Mouse (Mus musculus): ENCODE data around the gene Gpn2. TPM values are rescaled to one million over a fixed set of nuclear protein-coding genes. Genes with fewer than 3 reads are reported as not detected.

The Gpn2 gene
- polyA plus RNA-seq, 1 experiment from 2014 or later = 11.2 TPM

- Histone ChIP-seq H3K9me3 (replicated peaks) (0 out of 2 replicates have a peak, but pooled peaks cover 13% of the 10 kb centered on the region), H3K36me3 (peaks cover 63% of the 10 kb centered on the region)
- 0 out of 2 replicates have a peak, but pooled peaks have one; percentile 46 for ATAC-seq (ENCODE audit: insufficient number of reproducible peaks, low FRiP score)
Measured at GRCm38 (mm10) chr4:133609719-133610118, 25.6 kb downstream of the Gpn2 start.

GRCm38 (mm10) chr4:133611815-133612214, 27.7 kb downstream of the Gpn2 start:
- Histone ChIP-seq H3K9me3 (replicated peaks) (0 out of 2 replicates have a peak, but pooled peaks cover 13% of the 10 kb centered on the region), H3K9ac (no peak overlapping the region), H3K4me3 (no peak overlapping the region), H3K27me3 (replicated peaks) (no peaks in the 10 kb centered on the region), H3K27ac (ENCODE audit: poor library complexity, severe bottlenecking) (no peak overlapping the region), H3K4me1 (replicated peaks) (peaks cover 7% of the 10 kb centered on the region; the same call in 1 of the 2 replicates), H3K4me2 (no peak overlapping the region), H3K36me3 (peaks cover 58% of the 10 kb centered on the region)
- WGBS = 97% methylated on average over 5 of the region's 5 CpGs
- ATAC-seq (ENCODE audit: insufficient number of reproducible peaks, low FRiP score) = no peak

More at GRCm38 (mm10) chr4:133609719-133610118, 25.6 kb downstream of the Gpn2 start:
- 16% methylated on average over 6 of the region's 6 CpGs for whole genome bisulfite sequencing
- Histone ChIP-seq H3K4me2 (no peak overlapping the region), H3K4me3 (no peak overlapping the region), H3K27me3 (replicated peaks) (no peaks in the 10 kb centered on the region), H3K4me1 (replicated peaks) (no peaks in the 10 kb centered on the region), H3K9ac (no peak overlapping the region), H3K27ac (ENCODE audit: poor library complexity, severe bottlenecking) (no peak overlapping the region)

GRCm38 (mm10) chr4:133612416-133612815, 28.3 kb downstream of the Gpn2 start:
- ATAC-seq (ENCODE audit: insufficient number of reproducible peaks, low FRiP score) = no peak
- Histone ChIP-seq H3K27ac (ENCODE audit: poor library complexity, severe bottlenecking) (no peak overlapping the region), H3K9me3 (replicated peaks) (0 out of 2 replicates have a peak, but pooled peaks cover 13% of the 10 kb centered on the region), H3K4me3 (no peak overlapping the region), H3K27me3 (replicated peaks) (no peaks in the 10 kb centered on the region), H3K4me2 (no peak overlapping the region), H3K36me3 (peaks cover 53% of the 10 kb centered on the region), H3K4me1 (replicated peaks) (peaks cover 7% of the 10 kb centered on the region; the same call in 1 of the 2 replicates), H3K9ac (no peak overlapping the region)
- WGBS = 94% methylated on average over 7 of the region's 7 CpGs

DNA sequence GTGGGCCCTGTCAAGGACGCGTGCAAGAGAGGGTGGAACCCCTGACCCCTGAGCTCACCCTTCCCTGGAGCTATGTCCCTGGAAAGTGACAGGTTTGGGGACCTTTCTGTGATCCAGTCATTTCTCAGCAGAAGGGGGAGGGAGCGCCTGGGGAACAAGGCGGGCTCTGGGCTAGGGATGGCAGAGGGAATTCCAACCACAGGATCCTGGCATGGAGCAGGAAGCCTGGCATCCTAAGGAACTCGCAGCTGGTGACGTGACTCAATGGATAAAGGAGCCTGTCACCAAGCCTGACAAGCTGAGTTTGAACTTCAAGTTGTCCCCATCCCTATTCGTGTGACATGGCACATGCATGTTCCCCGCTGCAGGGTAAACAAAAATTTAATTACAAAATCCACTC, 28.9 kb downstream of the Gpn2 start:
- WGBS = 85% methylated on average over 8 of the region's 8 CpGs
- H3K4me3 ChIP-seq = no peak overlapping the region
- H3K4me1 ChIP-seq (replicated peaks) = peaks cover 7% of the 10 kb centered on the region; the same call in 1 of the 2 replicates
- no peak for ATAC-seq (ENCODE audit: insufficient number of reproducible peaks, low FRiP score)
- H3K27me3 ChIP-seq (replicated peaks) = no peaks in the 10 kb centered on the region
- no peak overlapping the region for H3K4me2 ChIP-seq
- H3K9me3 ChIP-seq (replicated peaks) = 0 out of 2 replicates have a peak, but pooled peaks cover 13% of the 10 kb centered on the region
- no peak overlapping the region for H3K27ac ChIP-seq (ENCODE audit: poor library complexity, severe bottlenecking)
- peaks cover 53% of the 10 kb centered on the region for H3K36me3 ChIP-seq
- H3K9ac ChIP-seq = no peak overlapping the region

GRCm38 (mm10) chr4:133613867-133614266, 29.7 kb downstream of the Gpn2 start:
- Histone ChIP-seq H3K4me2 (no peak overlapping the region), H3K9me3 (replicated peaks) (0 out of 2 replicates have a peak, but pooled peaks cover 13% of the 10 kb centered on the region), H3K27ac (ENCODE audit: poor library complexity, severe bottlenecking) (no peak overlapping the region), H3K27me3 (replicated peaks) (no peaks in the 10 kb centered on the region), H3K36me3 (peaks cover 46% of the 10 kb centered on the region), H3K4me3 (no peak overlapping the region), H3K4me1 (replicated peaks) (peaks cover 7% of the 10 kb centered on the region; the same call in 1 of the 2 replicates), H3K9ac (no peak overlapping the region)
- ATAC-seq (ENCODE audit: insufficient number of reproducible peaks, low FRiP score) = no peak
- WGBS = 81% methylated on average over 4 of the region's 4 CpGs

- no peak for ATAC-seq (ENCODE audit: insufficient number of reproducible peaks, low FRiP score)
- Histone ChIP-seq H3K27me3 (replicated peaks) (no peaks in the 10 kb centered on the region), H3K9ac (no peak overlapping the region), H3K4me3 (no peak overlapping the region), H3K4me1 (replicated peaks) (peaks cover 7% of the 10 kb centered on the region; the same call in 1 of the 2 replicates), H3K4me2 (no peak overlapping the region), H3K27ac (ENCODE audit: poor library complexity, severe bottlenecking) (no peak overlapping the region), H3K9me3 (replicated peaks) (0 out of 2 replicates have a peak, but pooled peaks cover 13% of the 10 kb centered on the region), H3K36me3 (peaks cover 46% of the 10 kb centered on the region)
- 83% methylated on average over 8 of the region's 8 CpGs for WGBS
Measured at GRCm38 (mm10) chr4:133614274-133614761, 30.2 kb downstream of the Gpn2 start.

DNA sequence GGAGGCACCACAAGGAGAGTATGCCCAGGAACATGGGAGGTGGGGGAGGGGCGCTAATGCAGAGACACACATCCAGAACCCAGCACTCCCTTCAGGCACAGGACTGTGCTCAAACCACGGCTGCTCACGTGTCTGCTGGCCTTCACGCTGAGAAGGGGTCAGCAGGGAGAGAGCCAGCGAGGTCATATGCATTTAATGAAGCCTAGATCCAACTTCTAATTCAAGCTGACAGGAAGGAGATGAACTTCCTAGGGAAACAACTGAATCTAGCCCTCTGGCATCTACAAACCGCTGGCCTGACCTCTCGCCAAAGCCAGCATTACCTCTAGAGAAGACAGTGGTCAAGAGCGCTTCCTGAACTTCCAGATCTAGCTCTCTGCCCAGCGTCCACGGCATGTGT, 31.3 kb downstream of the Gpn2 start:
- peaks cover 46% of the 10 kb centered on the region for H3K36me3 ChIP-seq
- H3K4me3 ChIP-seq = no peak overlapping the region
- 69% methylated on average over 10 of the region's 10 CpGs for WGBS
- no peaks in the 10 kb centered on the region for H3K27me3 ChIP-seq (replicated peaks)
- ATAC-seq (ENCODE audit: insufficient number of reproducible peaks, low FRiP score) = no peak
- H3K27ac ChIP-seq (ENCODE audit: poor library complexity, severe bottlenecking) = no peak overlapping the region
- H3K4me1 ChIP-seq (replicated peaks) = peaks cover 12% of the 10 kb centered on the region
- H3K4me2 ChIP-seq = no peak overlapping the region
- no peak overlapping the region for H3K9ac ChIP-seq
- H3K9me3 ChIP-seq (replicated peaks) = 0 out of 2 replicates have a peak, but pooled peaks cover 13% of the 10 kb centered on the region

DNA sequence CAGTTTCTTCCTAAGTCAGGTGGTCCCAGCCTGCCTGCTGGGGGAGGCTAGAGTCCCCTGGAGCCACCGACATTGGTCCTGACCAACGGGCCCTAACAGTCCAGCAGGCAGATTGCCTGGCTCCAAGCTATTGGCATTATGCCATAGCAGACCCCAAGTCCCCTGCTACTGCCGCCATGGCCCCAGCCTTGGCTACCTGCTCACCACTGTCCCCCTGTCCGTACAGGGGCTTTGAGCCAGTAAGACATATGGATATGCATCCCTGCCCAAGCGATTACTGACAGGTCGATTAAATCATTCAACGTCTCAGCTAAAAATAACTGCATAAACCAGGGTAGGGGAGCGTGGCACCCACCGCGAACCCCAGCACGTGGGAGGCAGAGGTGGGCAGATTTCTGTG, 33.8 kb downstream of the Gpn2 start:
- Histone ChIP-seq H3K4me3 (no peak overlapping the region), H3K9me3 (replicated peaks) (0 out of 2 replicates have a peak, but pooled peaks cover under 1% of the 10 kb centered on the region), H3K27ac (ENCODE audit: poor library complexity, severe bottlenecking) (no peak overlapping the region), H3K9ac (no peak overlapping the region), H3K4me1 (replicated peaks) (peaks cover 16% of the 10 kb centered on the region), H3K4me2 (no peak overlapping the region), H3K36me3 (peaks cover 28% of the 10 kb centered on the region), H3K27me3 (replicated peaks) (no peaks in the 10 kb centered on the region)
- 91% methylated on average over 11 of the region's 11 CpGs for WGBS
- ATAC-seq (ENCODE audit: insufficient number of reproducible peaks, low FRiP score) = no peak

- 53% methylated on average over 4 of the region's 4 CpGs for WGBS
Measured at GRCm38 (mm10) chr4:133619473-133620136, 35.4 kb downstream of the Gpn2 start.

GRCm38 (mm10) chr4:133620668-133621067, 36.5 kb downstream of the Gpn2 start:
- peaks cover 13% of the 10 kb centered on the region for H3K4me1 ChIP-seq (replicated peaks)
- no peak overlapping the region for H3K4me2 ChIP-seq
- H3K4me3 ChIP-seq = no peak overlapping the region
- H3K9ac ChIP-seq = 0 out of 2 replicates have a peak overlapping the region, but pooled peaks have one; percentile 15
- H3K9me3 ChIP-seq (replicated peaks) = no peaks in the 10 kb centered on the region
- H3K27ac ChIP-seq (ENCODE audit: poor library complexity, severe bottlenecking) = no peak overlapping the region
- ATAC-seq (ENCODE audit: insufficient number of reproducible peaks, low FRiP score) = no peak
- 79% methylated on average over 8 of the region's 8 CpGs for WGBS
- H3K27me3 ChIP-seq (replicated peaks) = no peaks in the 10 kb centered on the region
- H3K36me3 ChIP-seq = peaks cover 20% of the 10 kb centered on the region

More at GRCm38 (mm10) chr4:133619473-133620136, 35.4 kb downstream of the Gpn2 start:
- H3K36me3 ChIP-seq = peaks cover 20% of the 10 kb centered on the region
- H3K27me3 ChIP-seq (replicated peaks) = no peaks in the 10 kb centered on the region
- no peak overlapping the region for H3K27ac ChIP-seq (ENCODE audit: poor library complexity, severe bottlenecking)
- no peak overlapping the region for H3K9ac ChIP-seq
- ATAC-seq (ENCODE audit: insufficient number of reproducible peaks, low FRiP score) = no peak
- no peaks in the 10 kb centered on the region for H3K9me3 ChIP-seq (replicated peaks)
- no peak overlapping the region for H3K4me2 ChIP-seq
- peaks cover 16% of the 10 kb centered on the region for H3K4me1 ChIP-seq (replicated peaks)
- no peak overlapping the region for H3K4me3 ChIP-seq

- 72% methylated on average over 10 of the region's 11 CpGs for WGBS
- Histone ChIP-seq H3K4me1 (replicated peaks) (peaks cover 20% of the 10 kb centered on the region), H3K9ac (no peak overlapping the region), H3K4me3 (no peak overlapping the region), H3K4me2 (no peak overlapping the region), H3K36me3 (peaks cover 35% of the 10 kb centered on the region), H3K9me3 (replicated peaks) (no peaks in the 10 kb centered on the region), H3K27me3 (replicated peaks) (no peaks in the 10 kb centered on the region), H3K27ac (ENCODE audit: poor library complexity, severe bottlenecking) (no peak overlapping the region)
- ATAC-seq (ENCODE audit: insufficient number of reproducible peaks, low FRiP score) = no peak
Measured at GRCm38 (mm10) chr4:133622161-133622695, 38.1 kb downstream of the Gpn2 start.

Measured in heart, embryonic 12.5 days (tissue).